Mouse (Mus musculus) liver, adult (tissue): ENCODE data around the gene Rc3h1.

Experiments
- GATA4 ChIP-seq: IDR thresholded peaks from 2 replicates; pipeline ENCODE4 v1.6.1; 2014; ENCODE audit warnings: mild to moderate bottlenecking, low read length; ENCODE audit not compliant: insufficient replicate concordance

Gene Rc3h1

DNA sequence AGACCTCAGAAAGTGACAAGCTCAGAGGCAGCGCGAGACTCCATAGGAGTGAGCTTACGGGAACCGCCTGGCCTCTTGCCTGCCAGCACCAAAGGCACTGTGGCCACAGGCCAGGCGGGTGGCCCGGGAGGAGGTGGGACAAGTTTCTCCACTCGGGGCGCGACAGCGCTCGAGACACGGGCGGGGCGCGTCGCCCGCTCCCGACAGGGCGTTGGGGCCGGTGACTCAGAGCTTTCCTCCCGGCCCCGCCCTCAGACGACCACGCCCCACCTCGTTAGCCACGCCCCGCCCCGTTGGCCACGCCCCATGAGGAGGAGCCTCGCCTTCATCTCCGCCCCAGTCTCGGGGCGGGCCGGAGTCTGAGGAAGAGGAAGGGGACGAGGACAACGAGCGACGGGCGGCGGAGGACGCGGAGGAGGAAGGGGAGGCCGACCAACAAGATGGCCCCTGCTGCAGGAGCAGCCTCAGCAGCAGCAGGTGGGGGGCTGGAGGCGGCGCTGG, at the start of gene Rc3h1:
TSS of gene Rc3h1 (plus strand) at position 362 of the 501 bp plus-strand sequence.
- peak; percentile 21; the same call in 1 of the 2 replicates for TF ChIP-seq GATA4

DNA sequence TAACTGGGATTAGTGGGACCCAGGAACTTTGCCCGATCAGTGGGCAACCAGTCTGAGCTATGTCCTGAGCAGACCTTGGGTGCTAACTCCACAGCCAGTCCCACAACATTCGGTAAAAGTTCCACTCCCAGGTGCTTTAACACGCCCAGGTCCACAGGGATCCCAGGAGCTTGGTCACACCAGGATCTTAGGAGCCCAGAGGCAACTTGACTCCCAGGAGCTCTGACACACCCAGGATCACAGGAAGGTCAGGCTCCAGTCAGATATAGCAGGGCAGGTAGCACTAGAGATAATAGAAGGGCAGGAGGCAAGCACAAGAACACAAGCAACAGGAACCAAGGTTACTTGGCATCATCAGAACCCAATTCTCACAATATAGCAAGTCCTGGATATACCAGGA, 48.1 kb upstream of the Rc3h1 start:
- no peak for TF ChIP-seq GATA4

DNA sequence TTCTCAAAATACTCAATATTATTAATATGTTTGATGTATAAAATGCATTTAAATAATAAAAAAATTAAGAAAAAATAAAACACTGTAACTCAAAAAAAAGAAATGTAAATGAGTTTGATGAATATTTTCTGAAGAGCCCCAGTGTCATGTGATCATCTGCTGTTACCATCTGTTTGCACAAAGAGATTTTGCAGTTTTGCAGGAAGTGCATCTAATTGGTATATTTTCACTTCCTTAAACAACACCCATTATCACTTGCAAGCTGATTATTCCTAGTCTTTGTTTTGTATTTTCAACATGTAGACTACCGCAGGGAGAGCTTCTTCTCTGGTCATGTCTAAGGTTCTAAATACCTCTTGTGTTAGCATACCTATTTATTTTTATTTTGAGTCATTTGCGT, 45.1 kb upstream of the Rc3h1 start:
- TF ChIP-seq GATA4 = no peak

DNA sequence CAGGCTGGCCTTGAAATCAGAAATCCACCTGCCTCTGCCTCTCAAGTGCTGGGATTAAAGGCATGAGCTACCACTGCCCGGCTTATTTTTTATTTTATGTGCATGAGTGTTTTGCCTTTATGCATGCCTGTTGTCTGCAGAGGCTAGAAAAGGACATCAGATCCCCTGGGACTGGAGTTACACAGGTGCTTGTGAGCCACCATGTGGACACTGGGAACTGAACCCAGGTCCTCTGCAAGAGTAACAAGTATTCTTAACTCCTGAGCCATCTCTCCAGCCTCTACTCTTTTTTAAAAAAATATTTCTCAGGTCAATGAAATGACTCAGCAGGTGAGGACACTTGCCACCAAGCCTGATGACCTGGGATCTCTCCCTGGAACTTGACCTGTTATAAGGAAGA, 44.6 kb upstream of the Rc3h1 start:
- TF ChIP-seq GATA4 = no peak

DNA sequence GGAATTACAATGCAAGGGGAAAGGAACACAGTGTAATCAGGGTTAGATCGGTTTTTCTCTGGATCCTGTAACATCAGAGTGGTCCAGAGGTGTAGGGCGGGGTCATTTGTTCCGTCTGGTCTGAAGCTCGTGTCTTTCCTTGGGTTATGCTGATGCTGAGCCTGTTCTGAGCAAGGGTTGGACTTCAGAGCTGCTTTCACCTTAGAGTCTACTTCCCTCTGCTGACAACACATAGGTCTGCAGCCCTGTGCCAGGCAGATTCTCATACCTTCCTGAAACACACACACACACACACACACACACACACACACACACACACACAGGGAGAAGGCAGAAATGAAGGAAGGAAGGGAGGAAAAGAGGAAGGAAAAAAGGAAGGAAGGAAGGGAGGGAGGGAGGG, 43.2 kb upstream of the Rc3h1 start:
- TF ChIP-seq GATA4 = no peak

DNA sequence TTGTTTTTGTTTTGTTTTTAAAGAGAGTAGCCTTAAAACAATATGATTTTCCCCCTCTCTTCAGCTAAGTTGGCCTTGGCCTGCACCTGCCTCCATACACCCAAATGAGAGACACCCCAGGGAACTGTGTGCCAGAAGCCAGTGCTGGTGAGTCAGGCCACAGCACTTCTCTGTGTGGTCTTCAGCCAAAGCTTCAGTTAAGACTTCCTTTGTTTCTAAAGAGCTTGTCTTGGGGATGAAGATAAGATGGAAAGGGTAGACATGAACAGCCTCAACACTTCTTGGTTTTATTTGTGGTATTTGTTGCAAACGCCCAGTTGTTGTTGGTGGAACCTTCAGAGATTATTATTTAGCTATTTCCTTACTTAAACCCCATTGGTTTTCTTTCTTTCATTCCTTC, 31.5 kb upstream of the Rc3h1 start:
- TF ChIP-seq GATA4 = no peak

DNA sequence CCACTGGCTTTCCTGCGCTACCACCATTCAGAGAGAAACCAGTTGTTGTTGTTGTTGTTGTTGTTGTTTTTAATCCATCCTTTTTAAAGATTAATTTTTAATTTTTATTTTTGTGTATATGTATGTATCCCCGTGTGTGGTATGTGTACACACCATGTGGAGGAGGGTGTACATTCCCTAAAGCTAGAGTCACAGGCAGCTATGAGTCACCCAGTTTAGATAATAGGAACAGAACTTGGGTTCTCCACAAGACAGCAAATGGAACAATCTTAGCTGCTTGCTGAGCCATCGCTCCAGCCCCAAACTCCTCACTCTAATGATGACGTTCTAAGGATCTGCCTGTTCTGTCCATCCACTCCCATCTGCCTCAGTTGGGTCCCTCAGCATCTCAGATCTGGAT, 29.2 kb upstream of the Rc3h1 start:
- no peak for TF ChIP-seq GATA4

DNA sequence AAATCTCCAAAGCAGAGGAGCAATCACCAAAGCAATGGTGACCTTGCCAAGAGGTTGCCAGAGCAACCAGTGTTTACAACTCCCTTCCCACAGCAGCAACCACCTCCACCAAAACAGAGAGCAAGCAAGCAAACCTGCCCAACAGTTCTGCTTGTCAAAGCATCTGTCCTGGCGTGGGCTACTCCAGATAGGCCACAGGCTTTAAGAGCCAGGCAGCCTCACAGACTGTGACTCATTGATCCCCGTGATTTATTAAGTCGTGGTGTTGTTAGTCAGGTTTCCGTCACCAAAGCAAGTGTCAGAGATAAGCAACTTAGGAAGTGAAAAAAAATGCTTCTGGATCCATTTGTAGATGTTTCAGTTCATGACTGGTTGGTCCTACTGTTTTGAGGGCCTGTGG, 27.7 kb upstream of the Rc3h1 start:
- no peak for TF ChIP-seq GATA4

DNA sequence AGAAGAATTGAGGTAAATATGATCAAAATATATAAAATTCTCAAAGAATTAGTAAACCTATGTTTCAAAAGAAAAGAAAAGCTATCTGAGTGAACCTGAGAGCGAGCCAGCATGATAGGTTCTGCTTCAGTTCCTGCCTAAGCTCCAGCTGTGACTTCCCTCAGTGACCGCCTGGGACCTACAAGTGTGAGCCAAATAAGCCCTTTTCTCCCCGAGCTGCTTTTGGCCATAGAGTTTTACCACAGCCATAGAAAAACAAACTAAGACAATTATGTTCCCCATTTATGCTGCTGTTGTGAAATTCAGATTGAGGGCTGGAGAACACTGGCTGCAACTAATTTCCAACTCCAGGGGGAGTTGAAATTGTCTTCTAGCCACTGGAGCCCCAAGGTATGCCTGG, 24.2 kb upstream of the Rc3h1 start:
- no peak for TF ChIP-seq GATA4

DNA sequence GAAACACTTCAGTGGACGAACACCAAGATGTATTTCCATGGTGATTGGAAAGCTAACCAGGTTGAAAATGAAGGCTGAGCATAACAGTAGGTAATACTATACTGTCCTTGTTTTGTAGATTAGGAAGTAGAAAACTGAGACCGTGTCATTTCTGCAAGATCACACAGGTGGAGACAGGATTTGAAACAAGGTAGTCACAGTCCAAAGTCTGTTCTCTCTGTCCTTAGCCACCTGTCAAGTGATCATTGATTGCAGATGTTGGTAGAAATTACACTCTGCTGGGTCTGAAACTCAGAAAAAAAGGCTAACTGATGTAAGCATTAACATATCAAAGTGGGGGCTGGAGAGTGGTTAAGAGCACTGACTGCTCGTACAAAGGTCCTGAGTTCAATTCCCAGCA, 21.9 kb upstream of the Rc3h1 start:
- TF ChIP-seq GATA4 = no peak

DNA sequence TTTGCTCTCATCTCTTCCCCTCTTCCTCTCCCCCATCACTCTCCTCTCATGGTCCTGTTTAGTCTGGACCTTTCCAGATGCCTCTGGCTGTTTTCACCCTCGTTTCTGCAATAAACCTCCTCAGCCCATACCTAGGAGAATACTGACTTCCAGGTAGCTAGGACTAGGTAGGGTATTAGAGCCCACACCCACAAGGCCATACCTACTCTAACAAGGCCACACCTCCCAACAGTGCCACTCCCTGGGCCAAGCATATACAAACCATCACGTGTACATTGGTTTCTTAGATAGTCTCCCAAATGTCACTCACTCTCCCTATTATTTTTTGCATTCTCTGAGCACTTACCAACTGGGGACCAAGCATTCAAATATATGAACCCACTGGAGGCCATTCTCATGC, 21.2 kb upstream of the Rc3h1 start:
- no peak for TF ChIP-seq GATA4

DNA sequence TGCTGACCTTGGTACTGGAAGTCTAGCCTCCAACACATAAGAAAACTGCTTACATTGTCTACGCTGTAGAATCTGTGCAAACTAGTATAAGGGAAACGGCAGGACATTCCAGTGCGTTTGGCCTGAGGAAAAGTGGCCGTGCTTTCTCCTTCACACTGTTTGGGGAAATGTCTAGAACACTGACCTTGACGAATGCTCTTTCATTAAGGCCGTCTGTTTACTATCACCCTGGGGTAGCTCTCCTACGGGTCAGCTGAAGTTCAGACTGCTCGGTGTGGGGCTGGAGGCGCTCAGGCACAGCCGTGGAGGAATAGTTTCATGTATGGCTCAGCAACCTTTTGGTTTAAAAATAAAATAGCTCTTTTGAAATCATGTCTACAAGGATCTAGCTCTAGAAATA, 6.5 kb upstream of the Rc3h1 start:
- TF ChIP-seq GATA4 = no peak

DNA sequence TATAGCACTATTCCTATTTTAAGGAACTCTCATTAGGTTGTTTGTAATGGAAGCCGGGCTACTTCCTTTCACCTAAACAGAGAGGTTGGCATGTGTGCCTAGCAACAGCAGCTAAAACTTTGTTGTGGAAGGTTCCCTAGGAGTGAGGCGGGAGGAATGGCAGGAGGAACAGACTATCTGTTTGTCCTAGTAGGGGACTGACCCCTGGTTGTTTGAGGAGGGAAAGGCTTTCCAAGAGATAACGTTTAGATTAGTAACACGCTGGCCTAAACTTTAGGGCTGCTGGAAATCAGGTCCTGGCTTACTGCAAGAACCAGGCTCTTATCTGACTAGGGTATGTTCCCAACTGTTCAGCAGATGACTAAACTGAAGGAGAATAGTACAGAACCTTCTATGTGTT, 2.2 kb upstream of the Rc3h1 start:
- TF ChIP-seq GATA4 = peak; percentile 76; the same call in 1 of the 2 replicates

DNA sequence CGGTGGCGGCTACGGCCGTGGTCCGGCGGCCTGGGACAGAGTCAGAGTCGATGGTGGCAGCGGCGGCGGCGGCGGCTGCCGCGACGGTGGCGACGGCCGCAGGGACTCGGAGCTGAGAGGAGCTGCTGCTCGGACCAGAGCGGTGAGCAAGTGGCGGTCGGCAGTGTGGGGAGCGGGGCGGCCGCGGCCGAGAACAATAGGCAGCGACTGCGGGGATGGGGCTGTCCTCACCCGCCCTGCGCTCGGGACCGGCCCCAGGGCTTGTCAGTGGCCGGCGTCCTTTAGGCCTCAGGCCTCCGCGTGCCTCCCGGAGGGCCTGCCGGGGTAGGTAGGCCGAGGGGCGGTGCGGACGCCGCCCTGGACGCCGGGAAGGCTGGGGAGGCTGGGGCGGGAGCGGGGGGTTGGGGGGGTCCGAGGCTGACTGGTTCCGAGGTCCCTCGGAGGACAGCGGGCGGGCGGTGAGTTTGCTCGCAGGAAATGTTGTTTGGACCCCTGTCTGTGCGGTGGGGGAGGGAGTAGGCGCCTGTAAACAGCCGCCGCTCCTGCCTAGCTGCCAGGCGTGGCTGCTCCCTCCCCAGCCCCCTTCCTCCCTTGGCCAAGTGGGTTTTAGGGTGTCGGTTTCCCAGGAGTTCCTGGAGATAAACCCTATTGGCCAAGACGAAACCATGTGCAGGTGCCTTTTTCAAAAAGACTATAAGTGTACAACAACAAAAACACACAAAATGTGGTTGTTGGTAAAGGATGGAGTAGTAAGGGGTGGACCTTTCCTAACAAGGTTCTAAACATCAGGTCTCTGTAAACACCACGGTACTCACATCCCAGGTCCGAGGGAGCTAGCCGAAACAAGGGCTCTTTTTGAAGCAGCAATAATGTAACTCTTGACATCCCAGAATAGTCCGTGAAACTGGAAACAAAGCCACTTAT, 602 bp downstream of the Rc3h1 start:
- no peak for TF ChIP-seq GATA4

DNA sequence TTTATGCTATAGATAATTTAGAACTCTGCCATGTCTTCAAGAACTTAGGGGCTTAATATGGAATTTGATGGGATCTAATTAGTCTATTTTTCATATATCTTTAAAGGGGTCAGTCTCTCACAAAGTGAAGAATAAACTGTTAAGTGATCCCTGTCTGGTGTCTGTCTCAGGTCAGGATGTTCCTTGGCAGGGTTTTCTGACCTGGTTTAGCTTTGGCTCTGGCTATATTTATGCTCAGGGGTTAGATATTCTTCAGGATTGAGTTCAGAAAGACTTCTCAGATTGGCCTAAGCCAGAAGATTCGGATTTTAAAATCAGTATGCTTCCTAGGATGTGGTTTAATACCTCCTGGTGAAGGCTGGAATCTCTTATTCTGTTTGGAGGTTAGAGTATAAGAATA, 4.0 kb downstream of the Rc3h1 start:
- TF ChIP-seq GATA4 = no peak

DNA sequence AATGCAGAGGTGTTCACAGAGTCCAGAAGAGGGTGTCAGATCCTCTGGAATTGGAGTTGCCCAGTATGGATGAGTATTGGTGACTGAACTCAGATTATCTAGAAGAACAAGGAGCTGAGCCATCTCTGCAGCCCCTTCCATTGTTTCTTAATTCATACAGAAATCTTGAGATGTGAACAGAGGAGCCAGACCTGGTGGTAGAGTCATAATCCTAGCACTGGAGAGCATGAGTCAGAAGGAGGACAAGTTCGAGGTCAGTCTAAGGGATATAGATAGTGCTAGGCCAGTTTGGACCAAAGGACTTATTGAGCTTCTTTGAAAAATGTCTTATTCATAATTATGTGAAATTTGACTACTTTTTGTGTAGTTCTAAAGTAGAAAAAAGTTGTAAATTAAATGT, 4.6 kb downstream of the Rc3h1 start:
- TF ChIP-seq GATA4 = no peak

DNA sequence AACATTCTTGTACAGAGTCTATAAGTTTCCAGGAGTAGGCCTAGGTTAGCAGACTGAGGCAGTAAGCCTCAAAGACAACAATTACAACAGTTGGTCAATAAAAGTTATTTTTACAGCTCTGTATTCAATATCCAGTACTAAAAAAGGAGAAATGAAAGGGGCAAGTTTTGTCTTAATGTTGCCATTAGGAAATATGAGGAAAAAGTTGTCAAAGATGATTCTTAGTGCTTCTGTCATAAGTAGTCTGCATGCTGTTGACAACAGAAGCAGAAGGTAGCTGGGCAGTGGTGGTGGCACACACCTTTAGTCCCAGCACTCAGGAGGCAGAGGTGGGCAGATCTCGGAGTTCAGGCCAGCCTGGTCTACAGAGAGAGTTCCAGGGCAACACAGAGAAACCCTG, 13.2 kb downstream of the Rc3h1 start:
- TF ChIP-seq GATA4 = no peak
